Mouse (Mus musculus): ENCODE results near the gene Tshz3. TPM values are rescaled to one million over a fixed set of nuclear protein-coding genes. Genes with fewer than 3 reads are reported as not detected.

Gene Tshz3
- 2.8 TPM for polyA plus RNA-seq (2015; fragmentation: Illumina TruSeq; extraction: RNeasy Lipid Tissue Mini Kit (QIAGEN cat#74804); ENCODE audit: insufficient read depth, low replicate concordance)

DNA sequence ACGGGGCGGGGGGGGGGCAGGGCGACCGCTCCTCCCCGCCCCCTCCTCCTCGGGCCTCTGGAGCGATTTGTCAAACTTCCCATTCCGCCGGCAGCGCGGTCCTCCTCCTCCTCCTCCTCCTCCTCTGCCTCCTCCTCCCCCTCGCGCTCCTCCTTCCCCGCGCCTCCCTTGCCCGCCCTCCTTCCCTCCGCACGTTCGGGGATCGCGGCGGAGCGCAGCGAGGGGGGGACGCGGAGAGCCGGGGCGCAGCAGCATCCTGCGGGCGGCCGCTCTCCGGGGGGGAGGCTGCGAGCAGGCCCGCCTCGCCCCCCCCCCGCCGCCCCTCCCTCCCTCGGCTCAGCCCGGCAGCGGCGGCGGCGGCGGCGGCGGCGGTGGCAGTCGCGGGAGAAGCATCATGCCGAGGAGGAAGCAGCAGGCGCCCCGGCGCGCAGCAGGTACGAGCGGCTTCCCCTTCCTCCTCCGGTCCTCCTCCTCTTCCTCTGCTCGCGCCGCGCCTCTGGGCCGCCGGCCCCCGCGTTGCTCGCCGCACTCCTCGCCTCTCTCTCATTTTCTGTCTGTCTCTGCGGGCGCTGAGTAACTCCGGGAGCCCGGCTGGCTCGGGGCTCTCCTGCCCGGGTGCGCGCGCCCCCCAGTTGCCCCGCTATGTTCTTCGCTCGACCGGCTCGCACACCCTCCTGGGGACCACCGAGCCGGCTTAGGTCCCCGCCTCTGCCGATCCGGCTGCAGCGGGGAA lies at the start of gene Tshz3:
Tshz3 (plus strand) TSS at position 263 of the 733 bp plus-strand sequence.

Measured in spleen, adult 10 weeks (tissue).